Mouse (Mus musculus): ENCODE measurements around the gene Xdh. TPM values are rescaled to one million over a fixed set of nuclear protein-coding genes. Genes with fewer than 3 reads are reported as not detected.

Gene Xdh
- total RNA-seq, 1 experiment from 2014 or later, result 487 TPM

GRCm38 (mm10) chr17:73942268-73942962 lies 7.6 kb downstream of the Xdh start:
- peak; percentile 49 for DNase-seq

- no peak for DNase-seq
Observed at GRCm38 (mm10) chr17:73941816-73942215, 8.2 kb downstream of the Xdh start.

- no peak for DNase-seq
Observed at GRCm38 (mm10) chr17:73937073-73937472, 12.9 kb downstream of the Xdh start.

GRCm38 (mm10) chr17:73935163-73935562 lies 14.8 kb downstream of the Xdh start:
- no peak for DNase-seq

GRCm38 (mm10) chr17:73934281-73934680 lies 15.7 kb downstream of the Xdh start:
- no peak for DNase-seq

GRCm38 (mm10) chr17:73933616-73934015 lies 16.4 kb downstream of the Xdh start:
- no peak for DNase-seq

- no peak for DNase-seq
Observed at GRCm38 (mm10) chr17:73932497-73933059, 17.4 kb downstream of the Xdh start.

GRCm38 (mm10) chr17:73919520-73919919 lies 30.5 kb downstream of the Xdh start:
- no peak for DNase-seq

- no peak for DNase-seq
Observed at GRCm38 (mm10) chr17:73918944-73919381, 31.0 kb downstream of the Xdh start.

- no peak for DNase-seq
Observed at GRCm38 (mm10) chr17:73918138-73918537, 31.9 kb downstream of the Xdh start.

GRCm38 (mm10) chr17:73917713-73918112 lies 32.3 kb downstream of the Xdh start:
- no peak for DNase-seq

GRCm38 (mm10) chr17:73914730-73915129 lies 35.3 kb downstream of the Xdh start:
- no peak for DNase-seq

- no peak for DNase-seq
Observed at GRCm38 (mm10) chr17:73906076-73906475, 43.9 kb downstream of the Xdh start.

- DNase-seq, result no peak
Observed at GRCm38 (mm10) chr17:73905043-73905750, 44.8 kb downstream of the Xdh start.

- no peak for DNase-seq
Observed at GRCm38 (mm10) chr17:73903121-73903520, 46.9 kb downstream of the Xdh start.

- no peak for DNase-seq
Observed at GRCm38 (mm10) chr17:73902234-73902636, 47.8 kb downstream of the Xdh start.

- no peak for DNase-seq
Observed at GRCm38 (mm10) chr17:73894399-73894798, 55.6 kb downstream of the Xdh start.

- no peak for DNase-seq
Observed at GRCm38 (mm10) chr17:73893822-73894221, 56.2 kb downstream of the Xdh start.

GRCm38 (mm10) chr17:73893207-73893606 lies 56.8 kb downstream of the Xdh start:
- DNase-seq, result no peak

- no peak for DNase-seq
Observed at GRCm38 (mm10) chr17:73891590-73891989, 58.4 kb downstream of the Xdh start.

GRCm38 (mm10) chr17:73886071-73886785 lies 63.8 kb downstream of the Xdh start:
- peak; percentile 34 for DNase-seq

- no peak for DNase-seq
Observed at GRCm38 (mm10) chr17:73883332-73883731, 66.7 kb downstream of the Xdh start.

- DNase-seq, result peak; percentile 69
Observed at GRCm38 (mm10) chr17:73882194-73882593, 67.8 kb downstream of the Xdh start.

Measured in adrenal gland, postnatal 25 days (tissue).